Mouse (Mus musculus): ENCODE results near the gene Exoc1. TPM values are rescaled to one million over a fixed set of nuclear protein-coding genes. Genes with fewer than 3 reads are reported as not detected.

The Exoc1 gene
- polyA plus RNA-seq (2014; fragmentation: Nextera tagmentation; extraction: Ambion mirVana) = 55.7 and 56.1 TPM in 2 replicates

- peak within 1 kb of the TSS; percentile 73 for H3K9ac ChIP-seq (ENCODE audit: low read length)
- no peaks in the 10 kb centered on the region for H3K36me3 ChIP-seq (ENCODE audit: control insufficient read depth, insufficient read depth, low read length)
- no peaks in the 10 kb centered on the region for H3K27me3 ChIP-seq (ENCODE audit: control insufficient read depth, insufficient read depth, low read length)
- DNase-seq (ENCODE audit: low spot score) (peak; percentile 95), ATAC-seq (replicated peaks; ENCODE audit: low FRiP score) (peak; percentile 100)
- H3K4me2 ChIP-seq (ENCODE audit: low read depth, low read length, severe bottlenecking) = peak within 1 kb of the TSS; percentile 77
- H3K9me3 ChIP-seq (ENCODE audit: control insufficient read depth, low read length) = no peaks in the 10 kb centered on the region
- H3K4me3 ChIP-seq (ENCODE audit: low read depth, low read length) = peak within 1 kb of the TSS; percentile 94
- H3K4me1 ChIP-seq (replicated peaks; ENCODE audit: control insufficient read depth, insufficient read depth, low read length) = no peaks in the 10 kb centered on the region; the same call in 1 of the 2 replicates
- under 1% methylated on average over 39 of the region's 39 CpGs for WGBS
- peak within 1 kb of the TSS; percentile 46 for H3K27ac ChIP-seq (ENCODE audit: low read depth, low read length)
Observed at GRCm38 (mm10) chr5:76529040-76529703, at the start of gene Exoc1. Gene Exoc1, plus strand, starts transcription at chr5:76529311.

- Histone ChIP-seq H3K27ac (ENCODE audit: low read depth, low read length) (no peak within 1 kb of the TSS), H3K4me3 (ENCODE audit: low read depth, low read length) (no peak within 1 kb of the TSS), H3K9me3 (ENCODE audit: control insufficient read depth, low read length) (no peaks in the 10 kb centered on the region), H3K9ac (ENCODE audit: low read length) (no peak within 1 kb of the TSS), H3K36me3 (ENCODE audit: control insufficient read depth, insufficient read depth, low read length) (no peaks in the 10 kb centered on the region), H3K4me1 (replicated peaks; ENCODE audit: control insufficient read depth, insufficient read depth, low read length) (no peaks in the 10 kb centered on the region), H3K27me3 (ENCODE audit: control insufficient read depth, insufficient read depth, low read length) (no peaks in the 10 kb centered on the region), H3K4me2 (ENCODE audit: low read depth, low read length, severe bottlenecking) (no peak within 1 kb of the TSS)
- no peak for DNase-seq (ENCODE audit: low spot score)
- ATAC-seq (replicated peaks; ENCODE audit: low FRiP score) = no peak
- 58% methylated on average over 5 of the region's 5 CpGs for WGBS
Observed at GRCm38 (mm10) chr5:76483811-76484210, 45.3 kb upstream of the Exoc1 start, which contains the start of gene Gm7271. Gene Gm7271, plus strand, starts transcription at chr5:76484040.

GRCm38 (mm10) chr5:76495126-76495525, 34.0 kb upstream of the Exoc1 start:
- Histone ChIP-seq H3K9ac (ENCODE audit: low read length) (no peak overlapping the region), H3K4me3 (ENCODE audit: low read depth, low read length) (no peak overlapping the region), H3K4me2 (ENCODE audit: low read depth, low read length, severe bottlenecking) (no peak overlapping the region), H3K4me1 (replicated peaks; ENCODE audit: control insufficient read depth, insufficient read depth, low read length) (no peaks in the 10 kb centered on the region), H3K9me3 (ENCODE audit: control insufficient read depth, low read length) (no peaks in the 10 kb centered on the region), H3K36me3 (ENCODE audit: control insufficient read depth, insufficient read depth, low read length) (no peaks in the 10 kb centered on the region), H3K27me3 (ENCODE audit: control insufficient read depth, insufficient read depth, low read length) (no peaks in the 10 kb centered on the region), H3K27ac (ENCODE audit: low read depth, low read length) (no peak overlapping the region)
- ATAC-seq (replicated peaks; ENCODE audit: low FRiP score) = no peak
- 76% methylated on average over 13 of the region's 13 CpGs for WGBS
- no peak for DNase-seq (ENCODE audit: low spot score)

- Histone ChIP-seq H3K4me1 (replicated peaks; ENCODE audit: control insufficient read depth, insufficient read depth, low read length) (no peaks in the 10 kb centered on the region), H3K9ac (ENCODE audit: low read length) (no peak overlapping the region), H3K4me2 (ENCODE audit: low read depth, low read length, severe bottlenecking) (no peak overlapping the region), H3K36me3 (ENCODE audit: control insufficient read depth, insufficient read depth, low read length) (no peaks in the 10 kb centered on the region), H3K9me3 (ENCODE audit: control insufficient read depth, low read length) (no peaks in the 10 kb centered on the region), H3K4me3 (ENCODE audit: low read depth, low read length) (no peak overlapping the region), H3K27ac (ENCODE audit: low read depth, low read length) (no peak overlapping the region), H3K27me3 (ENCODE audit: control insufficient read depth, insufficient read depth, low read length) (no peaks in the 10 kb centered on the region)
- DNase-seq (ENCODE audit: low spot score) (no peak), ATAC-seq (replicated peaks; ENCODE audit: low FRiP score) (no peak)
- 80% methylated on average over 1 of the region's 1 CpGs for WGBS
Observed at GRCm38 (mm10) chr5:76522446-76522845, 6.7 kb upstream of the Exoc1 start.

GRCm38 (mm10) chr5:76524623-76525022, 4.5 kb upstream of the Exoc1 start:
- no peak for DNase-seq (ENCODE audit: low spot score)
- H3K4me3 ChIP-seq (ENCODE audit: low read depth, low read length) = no peak overlapping the region
- no peaks in the 10 kb centered on the region for H3K27me3 ChIP-seq (ENCODE audit: control insufficient read depth, insufficient read depth, low read length)
- H3K9ac ChIP-seq (ENCODE audit: low read length) = no peak overlapping the region
- 85% methylated on average over 5 of the region's 5 CpGs for WGBS
- H3K4me2 ChIP-seq (ENCODE audit: low read depth, low read length, severe bottlenecking) = no peak overlapping the region
- H3K9me3 ChIP-seq (ENCODE audit: control insufficient read depth, low read length) = no peaks in the 10 kb centered on the region
- no peak for ATAC-seq (replicated peaks; ENCODE audit: low FRiP score)
- H3K4me1 ChIP-seq (replicated peaks; ENCODE audit: control insufficient read depth, insufficient read depth, low read length) = no peaks in the 10 kb centered on the region
- no peak overlapping the region for H3K27ac ChIP-seq (ENCODE audit: low read depth, low read length)
- H3K36me3 ChIP-seq (ENCODE audit: control insufficient read depth, insufficient read depth, low read length) = no peaks in the 10 kb centered on the region

- H3K4me3 ChIP-seq (ENCODE audit: low read depth, low read length) = no peak overlapping the region
- H3K27ac ChIP-seq (ENCODE audit: low read depth, low read length) = no peak overlapping the region
- DNase-seq (ENCODE audit: low spot score) (no peak), ATAC-seq (replicated peaks; ENCODE audit: low FRiP score) (no peak)
- no peaks in the 10 kb centered on the region for H3K27me3 ChIP-seq (ENCODE audit: control insufficient read depth, insufficient read depth, low read length)
- no peak overlapping the region for H3K4me2 ChIP-seq (ENCODE audit: low read depth, low read length, severe bottlenecking)
- no peaks in the 10 kb centered on the region for H3K36me3 ChIP-seq (ENCODE audit: control insufficient read depth, insufficient read depth, low read length)
- H3K4me1 ChIP-seq (replicated peaks; ENCODE audit: control insufficient read depth, insufficient read depth, low read length) = no peaks in the 10 kb centered on the region; the same call in 1 of the 2 replicates
- H3K9me3 ChIP-seq (ENCODE audit: control insufficient read depth, low read length) = no peaks in the 10 kb centered on the region
- no peak overlapping the region for H3K9ac ChIP-seq (ENCODE audit: low read length)
- 64% methylated on average over 4 of the region's 4 CpGs for WGBS
Observed at GRCm38 (mm10) chr5:76525066-76525465, 4.0 kb upstream of the Exoc1 start.

GRCm38 (mm10) chr5:76525829-76526228, 3.3 kb upstream of the Exoc1 start:
- Histone ChIP-seq H3K27me3 (ENCODE audit: control insufficient read depth, insufficient read depth, low read length) (no peaks in the 10 kb centered on the region), H3K4me1 (replicated peaks; ENCODE audit: control insufficient read depth, insufficient read depth, low read length) (no peaks in the 10 kb centered on the region; the same call in 1 of the 2 replicates), H3K4me2 (ENCODE audit: low read depth, low read length, severe bottlenecking) (no peak overlapping the region), H3K9me3 (ENCODE audit: control insufficient read depth, low read length) (no peaks in the 10 kb centered on the region), H3K27ac (ENCODE audit: low read depth, low read length) (no peak overlapping the region), H3K36me3 (ENCODE audit: control insufficient read depth, insufficient read depth, low read length) (no peaks in the 10 kb centered on the region), H3K4me3 (ENCODE audit: low read depth, low read length) (no peak overlapping the region), H3K9ac (ENCODE audit: low read length) (no peak overlapping the region)
- WGBS = 52% methylated on average over 2 of the region's 2 CpGs
- no peak for DNase-seq (ENCODE audit: low spot score)
- ATAC-seq (replicated peaks; ENCODE audit: low FRiP score) = no peak

GRCm38 (mm10) chr5:76529704-76530066, 574 bp downstream of the Exoc1 start:
- DNase-seq (ENCODE audit: low spot score) (no peak), ATAC-seq (replicated peaks; ENCODE audit: low FRiP score) (no peak)
- no peaks in the 10 kb centered on the region for H3K9me3 ChIP-seq (ENCODE audit: control insufficient read depth, low read length)
- peak overlapping the region; percentile 77 for H3K4me2 ChIP-seq (ENCODE audit: low read depth, low read length, severe bottlenecking)
- no peaks in the 10 kb centered on the region for H3K27me3 ChIP-seq (ENCODE audit: control insufficient read depth, insufficient read depth, low read length)
- no peaks in the 10 kb centered on the region for H3K36me3 ChIP-seq (ENCODE audit: control insufficient read depth, insufficient read depth, low read length)
- peak overlapping the region; percentile 94 for H3K4me3 ChIP-seq (ENCODE audit: low read depth, low read length)
- WGBS = 7% methylated on average over 9 of the region's 9 CpGs
- peak overlapping the region; percentile 73 for H3K9ac ChIP-seq (ENCODE audit: low read length)
- no peaks in the 10 kb centered on the region; the same call in 1 of the 2 replicates for H3K4me1 ChIP-seq (replicated peaks; ENCODE audit: control insufficient read depth, insufficient read depth, low read length)
- no peak overlapping the region for H3K27ac ChIP-seq (ENCODE audit: low read depth, low read length)

GRCm38 (mm10) chr5:76533186-76533585, 4.1 kb downstream of the Exoc1 start:
- H3K27me3 ChIP-seq (ENCODE audit: control insufficient read depth, insufficient read depth, low read length) = no peaks in the 10 kb centered on the region
- no peaks in the 10 kb centered on the region for H3K36me3 ChIP-seq (ENCODE audit: control insufficient read depth, insufficient read depth, low read length)
- no peak overlapping the region for H3K27ac ChIP-seq (ENCODE audit: low read depth, low read length)
- H3K9ac ChIP-seq (ENCODE audit: low read length) = no peak overlapping the region
- WGBS = 88% methylated on average over 6 of the region's 6 CpGs
- no peak overlapping the region for H3K4me2 ChIP-seq (ENCODE audit: low read depth, low read length, severe bottlenecking)
- H3K9me3 ChIP-seq (ENCODE audit: control insufficient read depth, low read length) = no peaks in the 10 kb centered on the region
- no peak overlapping the region for H3K4me3 ChIP-seq (ENCODE audit: low read depth, low read length)
- ATAC-seq (replicated peaks; ENCODE audit: low FRiP score) (no peak), DNase-seq (ENCODE audit: low spot score) (no peak)
- no peaks in the 10 kb centered on the region; the same call in 1 of the 2 replicates for H3K4me1 ChIP-seq (replicated peaks; ENCODE audit: control insufficient read depth, insufficient read depth, low read length)

All from forebrain, embryonic 11.5 days (tissue).